Mouse (Mus musculus): Measurements from ENCODE around the gene Rhog. TPM values are rescaled to one million over a fixed set of nuclear protein-coding genes. Genes with fewer than 3 reads are reported as not detected.

Rhog gene
- polyA plus RNA-seq (2014; fragmentation: Nextera tagmentation; extraction: Ambion mirVana) = 61.6 and 65.1 TPM in 2 replicates

DNA sequence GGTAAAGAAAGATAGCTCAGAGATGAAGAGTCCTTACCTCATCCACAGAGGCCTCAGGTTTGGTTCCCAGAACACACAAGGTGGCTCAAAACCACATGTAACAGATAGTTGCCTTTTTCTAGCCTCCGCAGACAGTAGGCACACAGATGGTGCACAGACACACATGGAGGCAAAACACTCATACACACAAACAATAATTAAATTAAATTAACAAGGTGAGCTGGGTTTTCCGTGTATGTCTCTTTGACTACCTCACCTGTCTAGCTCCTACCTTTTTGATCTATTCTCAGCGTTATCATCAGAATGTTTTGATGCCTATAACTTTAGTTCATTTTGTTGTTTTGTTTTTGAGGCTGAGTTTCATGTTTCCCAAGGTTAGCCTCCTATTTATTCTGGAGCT is at the start of gene Rhog:
Rhog (minus strand) TSS at position 101 of the 400 bp plus-strand sequence.
- ATAC-seq (ENCODE audit: insufficient number of reproducible peaks, insufficient read depth, low FRiP score, low read depth) = no peak
- Histone ChIP-seq H3K4me1 (ENCODE audit: control insufficient read depth, insufficient read depth, low read length) (no peaks in the 10 kb centered on the region), H3K36me3 (ENCODE audit: control insufficient read depth, insufficient read depth, low read length) (no peaks in the 10 kb centered on the region), H3K4me2 (replicated peaks; ENCODE audit: low read depth, low read length) (no peak within 1 kb of the TSS), H3K27me3 (ENCODE audit: control insufficient read depth, insufficient read depth, low read length) (no peaks in the 10 kb centered on the region), H3K27ac (ENCODE audit: low read length) (no peak within 1 kb of the TSS), H3K4me3 (ENCODE audit: low read depth, low read length) (no peak within 1 kb of the TSS), H3K9ac (replicated peaks; ENCODE audit: low read depth, low read length) (no peak within 1 kb of the TSS), H3K9me3 (ENCODE audit: control insufficient read depth, low read depth, low read length) (no peaks in the 10 kb centered on the region)
- 85% methylated on average over 3 of the region's 3 CpGs for WGBS

DNA sequence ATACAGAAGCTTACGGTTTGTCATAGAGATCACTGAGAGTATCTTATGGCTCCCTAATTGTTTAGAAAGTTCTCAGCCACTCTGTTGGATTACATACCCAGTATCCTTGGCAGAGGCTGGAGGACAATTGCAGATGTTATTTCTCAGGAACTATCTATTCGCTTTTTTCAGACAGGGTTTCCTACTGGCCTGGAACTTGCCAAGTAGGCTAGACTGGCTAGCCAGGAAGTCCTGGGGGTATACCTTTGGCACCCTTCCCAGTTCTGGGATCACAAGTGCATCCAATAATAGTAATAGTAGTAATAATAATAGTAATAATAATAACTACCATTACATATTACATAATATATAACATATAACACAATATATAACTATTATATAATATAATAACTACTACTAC is 49.7 kb upstream of the Rhog start:
- Histone ChIP-seq H3K4me1 (ENCODE audit: control insufficient read depth, insufficient read depth, low read length) (no peaks in the 10 kb centered on the region), H3K27ac (ENCODE audit: low read length) (no peak overlapping the region), H3K4me3 (ENCODE audit: low read depth, low read length) (no peak overlapping the region), H3K36me3 (ENCODE audit: control insufficient read depth, insufficient read depth, low read length) (no peaks in the 10 kb centered on the region), H3K27me3 (ENCODE audit: control insufficient read depth, insufficient read depth, low read length) (no peaks in the 10 kb centered on the region), H3K4me2 (replicated peaks; ENCODE audit: low read depth, low read length) (no peak overlapping the region), H3K9me3 (ENCODE audit: control insufficient read depth, low read depth, low read length) (no peaks in the 10 kb centered on the region), H3K9ac (replicated peaks; ENCODE audit: low read depth, low read length) (no peak overlapping the region)
- no peak for ATAC-seq (ENCODE audit: insufficient number of reproducible peaks, insufficient read depth, low FRiP score, low read depth)
- 86% methylated on average over 2 of the region's 2 CpGs for WGBS

DNA sequence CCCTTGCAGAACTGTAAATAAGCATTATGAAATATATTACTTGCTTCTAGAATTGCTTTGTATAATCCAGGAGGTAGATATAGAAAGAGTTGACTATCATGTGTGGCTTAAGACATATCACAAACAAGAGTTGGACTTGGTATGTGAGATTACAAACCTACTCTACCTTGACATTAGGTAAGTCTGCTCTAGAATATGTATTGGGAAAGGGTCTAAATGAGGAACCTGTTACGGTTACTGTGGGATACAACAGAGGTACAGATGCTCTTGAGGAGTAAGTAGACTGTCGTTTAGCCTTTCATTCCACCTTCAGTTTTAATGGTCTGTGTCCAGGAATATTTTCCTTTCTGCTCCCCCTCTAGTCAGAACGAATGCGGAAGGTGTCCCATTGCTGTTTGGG is 46.6 kb upstream of the Rhog start:
- Histone ChIP-seq H3K4me2 (replicated peaks; ENCODE audit: low read depth, low read length) (no peak overlapping the region), H3K9ac (replicated peaks; ENCODE audit: low read depth, low read length) (no peak overlapping the region), H3K4me3 (ENCODE audit: low read depth, low read length) (no peak overlapping the region), H3K27ac (ENCODE audit: low read length) (no peak overlapping the region), H3K4me1 (ENCODE audit: control insufficient read depth, insufficient read depth, low read length) (no peaks in the 10 kb centered on the region), H3K9me3 (ENCODE audit: control insufficient read depth, low read depth, low read length) (no peaks in the 10 kb centered on the region), H3K27me3 (ENCODE audit: control insufficient read depth, insufficient read depth, low read length) (no peaks in the 10 kb centered on the region), H3K36me3 (ENCODE audit: control insufficient read depth, insufficient read depth, low read length) (no peaks in the 10 kb centered on the region)
- 88% methylated on average over 4 of the region's 4 CpGs for WGBS
- no peak for ATAC-seq (ENCODE audit: insufficient number of reproducible peaks, insufficient read depth, low FRiP score, low read depth)

DNA sequence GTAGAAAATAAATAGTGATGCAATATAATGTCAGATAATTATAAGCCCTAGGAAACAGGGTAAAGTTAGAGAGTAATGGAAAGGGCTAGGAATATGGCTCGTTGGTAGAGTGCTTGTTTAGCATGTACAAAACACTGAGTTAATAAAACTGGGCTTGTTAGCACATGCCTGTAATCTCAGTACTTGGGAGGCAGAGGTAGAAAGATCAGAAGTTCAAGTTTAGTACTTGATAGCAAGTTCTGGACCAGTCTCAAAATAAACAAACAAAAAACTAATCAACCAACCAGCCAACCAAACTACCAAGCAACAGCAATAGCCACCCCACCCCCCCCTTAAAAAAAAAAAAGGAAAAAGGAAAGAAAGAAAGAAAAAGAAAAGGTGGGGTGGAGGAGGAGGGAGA is 44.9 kb upstream of the Rhog start:
- Histone ChIP-seq H3K27me3 (ENCODE audit: control insufficient read depth, insufficient read depth, low read length) (no peaks in the 10 kb centered on the region), H3K9me3 (ENCODE audit: control insufficient read depth, low read depth, low read length) (no peaks in the 10 kb centered on the region), H3K36me3 (ENCODE audit: control insufficient read depth, insufficient read depth, low read length) (no peaks in the 10 kb centered on the region), H3K9ac (replicated peaks; ENCODE audit: low read depth, low read length) (no peak overlapping the region), H3K4me2 (replicated peaks; ENCODE audit: low read depth, low read length) (no peak overlapping the region), H3K4me3 (ENCODE audit: low read depth, low read length) (no peak overlapping the region), H3K4me1 (ENCODE audit: control insufficient read depth, insufficient read depth, low read length) (no peaks in the 10 kb centered on the region), H3K27ac (ENCODE audit: low read length) (no peak overlapping the region)
- no peak for ATAC-seq (ENCODE audit: insufficient number of reproducible peaks, insufficient read depth, low FRiP score, low read depth)
- WGBS = 71% methylated on average over 1 of the region's 1 CpGs

DNA sequence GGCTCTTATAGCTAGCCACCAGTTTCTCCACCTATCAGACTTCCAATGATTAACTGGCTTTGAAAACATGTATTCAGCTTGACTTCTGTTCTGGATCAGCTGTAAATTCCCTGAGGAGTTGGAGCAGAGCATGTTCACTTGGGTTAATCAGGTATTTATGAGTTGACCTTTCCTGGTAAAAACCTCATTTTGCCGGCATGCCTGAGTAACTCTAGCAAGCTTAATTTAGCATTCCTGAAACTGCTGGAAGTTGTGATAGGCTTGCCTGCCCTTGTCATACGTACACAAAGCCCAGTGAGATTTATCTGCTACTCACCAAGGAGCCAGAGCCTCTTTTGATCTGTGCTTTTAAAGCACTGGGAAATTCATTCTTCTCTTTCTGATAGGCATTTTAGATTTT is 37.4 kb upstream of the Rhog start:
- Histone ChIP-seq H3K27me3 (ENCODE audit: control insufficient read depth, insufficient read depth, low read length) (no peaks in the 10 kb centered on the region), H3K4me2 (replicated peaks; ENCODE audit: low read depth, low read length) (no peak overlapping the region), H3K9me3 (ENCODE audit: control insufficient read depth, low read depth, low read length) (no peaks in the 10 kb centered on the region), H3K36me3 (ENCODE audit: control insufficient read depth, insufficient read depth, low read length) (no peaks in the 10 kb centered on the region), H3K27ac (ENCODE audit: low read length) (no peak overlapping the region), H3K9ac (replicated peaks; ENCODE audit: low read depth, low read length) (no peak overlapping the region), H3K4me3 (ENCODE audit: low read depth, low read length) (no peak overlapping the region), H3K4me1 (ENCODE audit: control insufficient read depth, insufficient read depth, low read length) (no peaks in the 10 kb centered on the region)
- 8% methylated on average over 2 of the region's 2 CpGs for WGBS
- ATAC-seq (ENCODE audit: insufficient number of reproducible peaks, insufficient read depth, low FRiP score, low read depth) = no peak

DNA sequence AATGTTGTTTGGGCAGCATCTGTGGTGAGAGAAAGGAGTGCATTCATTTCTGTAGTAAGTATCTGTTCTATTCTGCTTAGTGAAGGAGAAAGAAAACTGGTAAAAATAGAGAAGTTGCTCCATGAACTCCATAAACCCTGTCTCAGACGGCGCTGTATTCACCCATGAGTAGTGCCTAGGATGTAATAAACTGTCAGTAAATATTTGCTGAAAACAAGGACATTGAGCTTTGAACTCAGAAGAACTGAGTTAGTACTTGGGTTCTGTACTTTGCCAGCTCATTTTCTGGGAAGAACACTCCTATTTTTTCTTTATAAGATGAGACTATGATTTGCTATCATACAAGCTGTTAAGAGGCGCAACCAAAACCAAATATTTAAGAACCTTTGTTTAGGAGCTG is 36.4 kb upstream of the Rhog start:
- Histone ChIP-seq H3K27me3 (ENCODE audit: control insufficient read depth, insufficient read depth, low read length) (no peaks in the 10 kb centered on the region), H3K4me1 (ENCODE audit: control insufficient read depth, insufficient read depth, low read length) (no peaks in the 10 kb centered on the region), H3K9ac (replicated peaks; ENCODE audit: low read depth, low read length) (no peak overlapping the region), H3K27ac (ENCODE audit: low read length) (no peak overlapping the region), H3K4me3 (ENCODE audit: low read depth, low read length) (no peak overlapping the region), H3K9me3 (ENCODE audit: control insufficient read depth, low read depth, low read length) (no peaks in the 10 kb centered on the region), H3K36me3 (ENCODE audit: control insufficient read depth, insufficient read depth, low read length) (no peaks in the 10 kb centered on the region), H3K4me2 (replicated peaks; ENCODE audit: low read depth, low read length) (no peak overlapping the region)
- ATAC-seq (ENCODE audit: insufficient number of reproducible peaks, insufficient read depth, low FRiP score, low read depth) = no peak
- WGBS = 80% methylated on average over 3 of the region's 3 CpGs

DNA sequence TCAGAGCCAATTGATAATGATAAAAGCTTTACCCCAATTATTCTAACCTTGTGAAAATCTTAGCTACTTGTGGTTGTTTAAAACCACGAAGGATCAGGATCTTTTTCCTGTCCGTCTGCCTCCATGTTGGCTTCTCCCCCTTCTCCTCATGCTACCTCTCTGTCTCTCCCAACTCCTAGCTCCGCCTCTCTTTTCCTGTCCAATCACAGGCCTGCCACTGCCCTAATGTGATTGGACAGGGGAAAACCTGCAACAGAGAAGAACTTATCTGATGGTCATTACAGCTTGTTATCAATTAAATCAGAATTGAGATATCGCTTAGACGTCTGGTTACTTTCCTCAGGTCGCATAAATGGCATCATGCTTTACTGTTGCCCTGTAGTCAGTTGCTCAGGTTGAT is 33.6 kb upstream of the Rhog start:
- Histone ChIP-seq H3K4me3 (ENCODE audit: low read depth, low read length) (no peak overlapping the region), H3K27me3 (ENCODE audit: control insufficient read depth, insufficient read depth, low read length) (no peaks in the 10 kb centered on the region), H3K4me1 (ENCODE audit: control insufficient read depth, insufficient read depth, low read length) (no peaks in the 10 kb centered on the region), H3K36me3 (ENCODE audit: control insufficient read depth, insufficient read depth, low read length) (no peaks in the 10 kb centered on the region), H3K27ac (ENCODE audit: low read length) (no peak overlapping the region), H3K4me2 (replicated peaks; ENCODE audit: low read depth, low read length) (no peak overlapping the region), H3K9me3 (ENCODE audit: control insufficient read depth, low read depth, low read length) (no peaks in the 10 kb centered on the region), H3K9ac (replicated peaks; ENCODE audit: low read depth, low read length) (no peak overlapping the region)
- 85% methylated on average over 6 of the region's 6 CpGs for WGBS
- ATAC-seq (ENCODE audit: insufficient number of reproducible peaks, insufficient read depth, low FRiP score, low read depth) = no peak

DNA sequence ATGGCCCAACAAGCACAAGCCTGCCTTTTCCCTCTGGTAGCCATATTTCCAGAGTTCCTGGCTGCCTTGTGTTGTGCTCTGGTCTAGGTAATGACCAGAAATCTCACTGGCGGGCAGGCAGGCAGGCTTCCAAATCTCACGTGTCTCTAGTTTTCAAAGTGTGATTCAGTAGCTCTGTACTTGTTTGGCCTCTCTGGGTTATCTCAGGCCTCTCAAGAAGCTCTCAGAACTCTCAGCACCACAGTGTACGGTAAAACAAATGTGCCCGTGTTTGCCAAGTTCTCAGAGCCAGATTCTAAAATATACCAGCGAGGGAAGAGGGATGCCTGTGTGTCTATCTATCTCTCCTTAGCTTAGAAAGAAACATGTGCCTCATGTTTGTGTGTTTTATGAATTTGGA is 26.4 kb upstream of the Rhog start:
- ATAC-seq (ENCODE audit: insufficient number of reproducible peaks, insufficient read depth, low FRiP score, low read depth) = no peak

DNA sequence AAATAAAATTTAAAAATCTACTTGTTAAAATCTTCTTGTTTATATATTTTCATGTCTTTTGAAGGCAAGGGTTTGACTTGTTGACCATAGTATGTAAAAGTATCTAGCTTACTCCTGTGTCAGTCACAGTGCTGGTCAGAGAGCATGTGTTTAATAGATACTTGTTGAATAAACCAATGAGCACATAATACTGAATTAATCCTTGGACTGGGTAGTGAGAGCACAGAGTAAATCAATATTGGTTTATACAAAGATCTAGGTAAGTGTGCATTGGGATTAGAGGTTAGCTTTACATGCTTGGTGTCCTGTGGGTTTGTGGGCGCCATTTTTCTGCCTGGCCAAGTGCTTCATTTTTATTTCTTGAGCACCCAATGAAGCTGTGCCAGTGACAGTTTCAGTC is 25.5 kb upstream of the Rhog start:
- no peak for ATAC-seq (ENCODE audit: insufficient number of reproducible peaks, insufficient read depth, low FRiP score, low read depth)
- 80% methylated on average over 1 of the region's 1 CpGs for WGBS

More for the DNA sequence above, 26.4 kb upstream of the Rhog start:
- WGBS = 55% methylated on average over 5 of the region's 5 CpGs
- Histone ChIP-seq H3K27me3 (ENCODE audit: control insufficient read depth, insufficient read depth, low read length) (no peaks in the 10 kb centered on the region), H3K4me1 (ENCODE audit: control insufficient read depth, insufficient read depth, low read length) (no peaks in the 10 kb centered on the region), H3K4me2 (replicated peaks; ENCODE audit: low read depth, low read length) (no peak overlapping the region), H3K9ac (replicated peaks; ENCODE audit: low read depth, low read length) (no peak overlapping the region), H3K27ac (ENCODE audit: low read length) (no peak overlapping the region), H3K9me3 (ENCODE audit: control insufficient read depth, low read depth, low read length) (no peaks in the 10 kb centered on the region), H3K4me3 (ENCODE audit: low read depth, low read length) (no peak overlapping the region), H3K36me3 (ENCODE audit: control insufficient read depth, insufficient read depth, low read length) (no peaks in the 10 kb centered on the region)

More for the DNA sequence above, 25.5 kb upstream of the Rhog start:
- no peaks in the 10 kb centered on the region for H3K36me3 ChIP-seq (ENCODE audit: control insufficient read depth, insufficient read depth, low read length)
- no peak overlapping the region for H3K27ac ChIP-seq (ENCODE audit: low read length)
- H3K9me3 ChIP-seq (ENCODE audit: control insufficient read depth, low read depth, low read length) = no peaks in the 10 kb centered on the region
- no peaks in the 10 kb centered on the region for H3K4me1 ChIP-seq (ENCODE audit: control insufficient read depth, insufficient read depth, low read length)
- no peaks in the 10 kb centered on the region for H3K27me3 ChIP-seq (ENCODE audit: control insufficient read depth, insufficient read depth, low read length)
- no peak overlapping the region for H3K9ac ChIP-seq (replicated peaks; ENCODE audit: low read depth, low read length)
- H3K4me2 ChIP-seq (replicated peaks; ENCODE audit: low read depth, low read length) = no peak overlapping the region
- H3K4me3 ChIP-seq (ENCODE audit: low read depth, low read length) = no peak overlapping the region

Measured in stomach, embryonic 14.5 days (tissue).